Mouse (Mus musculus): ENCODE measurements at regions not wholly inside any gene's neighbourhood (a gene's known extent, or its start where the extent isn't known, plus 50 kb on each side); places are given as distances from the start of the nearest gene placed in this dataset.
A peak's percentile ranks its signal among the peaks of the same experiment; 100 is the strongest.

DNA sequence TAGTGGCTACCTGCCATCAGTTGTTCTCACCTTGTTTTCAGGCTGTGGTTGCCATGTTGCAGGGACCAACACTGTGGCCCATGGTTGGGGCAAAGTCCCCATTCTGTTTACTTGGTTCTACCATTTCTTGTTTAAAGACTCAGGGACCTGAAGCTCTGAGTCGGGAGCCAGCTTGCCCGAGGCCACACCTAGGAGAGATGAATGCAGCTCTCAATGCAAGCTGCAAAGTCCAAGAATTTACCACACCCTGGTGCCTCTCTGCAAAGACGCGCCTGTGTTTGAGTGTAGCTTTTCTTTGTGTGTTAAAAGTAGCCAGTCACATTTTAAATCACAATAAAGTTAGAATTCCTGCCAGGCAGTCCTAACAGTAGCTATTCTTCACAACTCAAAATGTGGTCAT, 117.0 kb upstream of the Ccnd2 start:
- Histone ChIP-seq H3K9ac (ENCODE audit: low read length) (no peak overlapping the region), H3K4me2 (ENCODE audit: low read depth, low read length) (no peak overlapping the region), H3K27ac (ENCODE audit: low read length) (no peak overlapping the region), H3K4me3 (ENCODE audit: low read length) (no peak overlapping the region), H3K4me1 (ENCODE audit: control insufficient read depth, insufficient read depth, low read length) (peaks cover 6% of the 10 kb centered on the region), H3K36me3 (ENCODE audit: control insufficient read depth, insufficient read depth) (no peaks in the 10 kb centered on the region), H3K9me3 (replicated peaks; ENCODE audit: control insufficient read depth, low read length) (peaks cover 2% of the 10 kb centered on the region; the same call in 1 of the 2 replicates), H3K27me3 (ENCODE audit: control insufficient read depth, insufficient read depth, low read length) (peaks cover 5% of the 10 kb centered on the region)
- WGBS: 71% methylated on average over 4 of the region's 4 CpGs
- no peak for ATAC-seq (replicated peaks; ENCODE audit: extremely low read depth, insufficient read depth, low FRiP score)

DNA sequence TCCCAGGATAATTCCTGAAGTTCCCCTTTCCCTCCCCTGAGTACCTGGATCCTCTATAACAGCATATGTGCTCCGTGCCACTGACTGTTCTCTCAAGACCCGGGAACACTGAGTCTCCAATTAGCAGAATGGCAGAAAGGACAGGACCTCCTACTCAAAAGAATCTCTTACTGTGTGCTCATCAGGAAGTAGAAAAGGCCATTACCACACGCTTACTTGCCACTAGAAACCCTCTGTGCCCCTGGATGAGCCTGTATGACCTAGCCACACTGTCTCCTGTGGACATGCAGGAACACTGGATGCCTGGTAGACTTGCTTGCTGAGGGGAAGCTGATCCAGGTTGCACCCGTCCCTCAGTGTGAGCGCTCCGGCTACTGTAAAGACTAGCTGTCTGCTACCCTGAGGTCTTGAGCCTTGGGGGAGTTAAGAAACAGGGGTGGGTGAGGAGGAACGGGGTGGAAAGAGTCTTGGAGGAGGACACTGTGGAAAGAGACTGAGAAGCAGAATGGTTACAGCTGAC, 117.6 kb upstream of the Ccnd2 start:
- no peak overlapping the region for H3K27ac ChIP-seq (ENCODE audit: low read length)
- WGBS: 65% methylated on average over 7 of the region's 7 CpGs
- H3K27me3 ChIP-seq (ENCODE audit: control insufficient read depth, insufficient read depth, low read length): peaks cover 5% of the 10 kb centered on the region
- H3K4me1 ChIP-seq (ENCODE audit: control insufficient read depth, insufficient read depth, low read length): peaks cover 6% of the 10 kb centered on the region
- ATAC-seq (replicated peaks; ENCODE audit: extremely low read depth, insufficient read depth, low FRiP score): no peak
- no peak overlapping the region for H3K4me3 ChIP-seq (ENCODE audit: low read length)
- H3K9ac ChIP-seq (ENCODE audit: low read length): no peak overlapping the region
- no peaks in the 10 kb centered on the region for H3K36me3 ChIP-seq (ENCODE audit: control insufficient read depth, insufficient read depth)
- H3K4me2 ChIP-seq (ENCODE audit: low read depth, low read length): no peak overlapping the region
- peaks cover 2% of the 10 kb centered on the region; the same call in 1 of the 2 replicates for H3K9me3 ChIP-seq (replicated peaks; ENCODE audit: control insufficient read depth, low read length)

DNA sequence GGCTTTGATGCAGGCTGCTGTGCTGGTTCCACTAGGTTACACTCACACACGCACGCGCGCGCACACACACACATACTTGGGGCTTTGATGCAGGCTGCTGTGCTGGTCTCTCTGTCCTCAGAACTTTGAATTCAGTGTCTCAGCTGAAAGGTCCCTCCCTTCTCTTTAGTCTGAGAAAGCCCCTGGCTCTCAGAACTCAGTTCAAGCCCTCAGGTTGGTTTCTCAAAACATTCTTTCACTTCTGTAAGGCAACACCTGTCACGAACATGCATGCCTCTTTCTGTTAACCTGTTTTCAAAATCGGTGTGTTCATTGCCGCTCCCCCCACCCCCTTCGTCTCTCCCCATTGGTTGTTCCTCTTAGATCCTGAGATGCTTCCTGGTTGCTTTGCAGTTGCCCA, 118.8 kb upstream of the Ccnd2 start:
- H3K9ac ChIP-seq (ENCODE audit: low read length): no peak overlapping the region
- peaks cover 11% of the 10 kb centered on the region for H3K4me1 ChIP-seq (ENCODE audit: control insufficient read depth, insufficient read depth, low read length)
- WGBS: 92% methylated on average over 9 of the region's 9 CpGs
- ATAC-seq (replicated peaks; ENCODE audit: extremely low read depth, insufficient read depth, low FRiP score): no peak
- no peak overlapping the region for H3K4me2 ChIP-seq (ENCODE audit: low read depth, low read length)
- no peak overlapping the region for H3K4me3 ChIP-seq (ENCODE audit: low read length)
- H3K27me3 ChIP-seq (ENCODE audit: control insufficient read depth, insufficient read depth, low read length): peaks cover 5% of the 10 kb centered on the region
- H3K36me3 ChIP-seq (ENCODE audit: control insufficient read depth, insufficient read depth): no peaks in the 10 kb centered on the region
- no peak overlapping the region for H3K27ac ChIP-seq (ENCODE audit: low read length)
- peaks cover 2% of the 10 kb centered on the region; the same call in 1 of the 2 replicates for H3K9me3 ChIP-seq (replicated peaks; ENCODE audit: control insufficient read depth, low read length)

- ATAC-seq (replicated peaks; ENCODE audit: extremely low read depth, insufficient read depth, low FRiP score): no peak
- peaks cover 5% of the 10 kb centered on the region for H3K27me3 ChIP-seq (ENCODE audit: control insufficient read depth, insufficient read depth, low read length)
- H3K4me2 ChIP-seq (ENCODE audit: low read depth, low read length): no peak overlapping the region
- H3K9ac ChIP-seq (ENCODE audit: low read length): no peak overlapping the region
- no peaks in the 10 kb centered on the region for H3K36me3 ChIP-seq (ENCODE audit: control insufficient read depth, insufficient read depth)
- H3K9me3 ChIP-seq (replicated peaks; ENCODE audit: control insufficient read depth, low read length): peaks cover 2% of the 10 kb centered on the region; the same call in 1 of the 2 replicates
- 93% methylated on average over 3 of the region's 3 CpGs for WGBS
- no peak overlapping the region for H3K27ac ChIP-seq (ENCODE audit: low read length)
- no peak overlapping the region for H3K4me3 ChIP-seq (ENCODE audit: low read length)
- H3K4me1 ChIP-seq (ENCODE audit: control insufficient read depth, insufficient read depth, low read length): peaks cover 9% of the 10 kb centered on the region
Measured at GRCm38 (mm10) chr6:127271418-127271817, 119.4 kb upstream of the Ccnd2 start.

GRCm38 (mm10) chr6:127272630-127273029, 120.6 kb upstream of the Ccnd2 start:
- Histone ChIP-seq H3K27ac (ENCODE audit: low read length) (no peak overlapping the region), H3K9me3 (replicated peaks; ENCODE audit: control insufficient read depth, low read length) (peaks cover 2% of the 10 kb centered on the region; the same call in 1 of the 2 replicates), H3K36me3 (ENCODE audit: control insufficient read depth, insufficient read depth) (no peaks in the 10 kb centered on the region), H3K9ac (ENCODE audit: low read length) (no peak overlapping the region), H3K4me1 (ENCODE audit: control insufficient read depth, insufficient read depth, low read length) (peaks cover 6% of the 10 kb centered on the region), H3K4me3 (ENCODE audit: low read length) (no peak overlapping the region), H3K4me2 (ENCODE audit: low read depth, low read length) (no peak overlapping the region), H3K27me3 (ENCODE audit: control insufficient read depth, insufficient read depth, low read length) (peaks cover 2% of the 10 kb centered on the region)
- 61% methylated on average over 7 of the region's 7 CpGs for WGBS
- no peak; the same call in 1 of the 2 replicates for ATAC-seq (replicated peaks; ENCODE audit: extremely low read depth, insufficient read depth, low FRiP score)

- no peak overlapping the region for H3K4me3 ChIP-seq (ENCODE audit: low read length)
- peak overlapping the region; percentile 66 for H3K27ac ChIP-seq (ENCODE audit: low read length)
- peak; percentile 65 for ATAC-seq (replicated peaks; ENCODE audit: extremely low read depth, insufficient read depth, low FRiP score)
- H3K4me1 ChIP-seq (ENCODE audit: control insufficient read depth, insufficient read depth, low read length): peaks cover 6% of the 10 kb centered on the region
- H3K4me2 ChIP-seq (ENCODE audit: low read depth, low read length): peak overlapping the region; percentile 19
- H3K9ac ChIP-seq (ENCODE audit: low read length): no peak overlapping the region
- H3K9me3 ChIP-seq (replicated peaks; ENCODE audit: control insufficient read depth, low read length): peaks cover 8% of the 10 kb centered on the region
- H3K27me3 ChIP-seq (ENCODE audit: control insufficient read depth, insufficient read depth, low read length): no peaks in the 10 kb centered on the region; the same call in 1 of the 2 replicates
- H3K36me3 ChIP-seq (ENCODE audit: control insufficient read depth, insufficient read depth): no peaks in the 10 kb centered on the region
- WGBS: 32% methylated on average over 9 of the region's 9 CpGs
Measured at GRCm38 (mm10) chr6:127274732-127275429, 122.9 kb upstream of the Ccnd2 start.

GRCm38 (mm10) chr6:127275430-127275784, 123.4 kb upstream of the Ccnd2 start:
- Histone ChIP-seq H3K27me3 (ENCODE audit: control insufficient read depth, insufficient read depth, low read length) (no peaks in the 10 kb centered on the region), H3K27ac (ENCODE audit: low read length) (no peak overlapping the region), H3K4me2 (ENCODE audit: low read depth, low read length) (no peak overlapping the region), H3K4me1 (ENCODE audit: control insufficient read depth, insufficient read depth, low read length) (peaks cover 6% of the 10 kb centered on the region), H3K4me3 (ENCODE audit: low read length) (no peak overlapping the region), H3K9ac (ENCODE audit: low read length) (no peak overlapping the region), H3K9me3 (replicated peaks; ENCODE audit: control insufficient read depth, low read length) (peaks cover 8% of the 10 kb centered on the region), H3K36me3 (ENCODE audit: control insufficient read depth, insufficient read depth) (no peaks in the 10 kb centered on the region)
- 89% methylated on average over 2 of the region's 2 CpGs for WGBS
- no peak for ATAC-seq (replicated peaks; ENCODE audit: extremely low read depth, insufficient read depth, low FRiP score)

GRCm38 (mm10) chr6:127276362-127276761, 124.4 kb upstream of the Ccnd2 start:
- no peak overlapping the region for H3K27ac ChIP-seq (ENCODE audit: low read length)
- H3K4me3 ChIP-seq (ENCODE audit: low read length): no peak overlapping the region
- H3K36me3 ChIP-seq (ENCODE audit: control insufficient read depth, insufficient read depth): no peaks in the 10 kb centered on the region
- peaks cover 7% of the 10 kb centered on the region for H3K9me3 ChIP-seq (replicated peaks; ENCODE audit: control insufficient read depth, low read length)
- no peak overlapping the region for H3K4me2 ChIP-seq (ENCODE audit: low read depth, low read length)
- no peak overlapping the region for H3K9ac ChIP-seq (ENCODE audit: low read length)
- ATAC-seq (replicated peaks; ENCODE audit: extremely low read depth, insufficient read depth, low FRiP score): no peak
- WGBS: 90% methylated on average over 4 of the region's 4 CpGs
- H3K27me3 ChIP-seq (ENCODE audit: control insufficient read depth, insufficient read depth, low read length): no peaks in the 10 kb centered on the region
- peaks cover 6% of the 10 kb centered on the region for H3K4me1 ChIP-seq (ENCODE audit: control insufficient read depth, insufficient read depth, low read length)

DNA sequence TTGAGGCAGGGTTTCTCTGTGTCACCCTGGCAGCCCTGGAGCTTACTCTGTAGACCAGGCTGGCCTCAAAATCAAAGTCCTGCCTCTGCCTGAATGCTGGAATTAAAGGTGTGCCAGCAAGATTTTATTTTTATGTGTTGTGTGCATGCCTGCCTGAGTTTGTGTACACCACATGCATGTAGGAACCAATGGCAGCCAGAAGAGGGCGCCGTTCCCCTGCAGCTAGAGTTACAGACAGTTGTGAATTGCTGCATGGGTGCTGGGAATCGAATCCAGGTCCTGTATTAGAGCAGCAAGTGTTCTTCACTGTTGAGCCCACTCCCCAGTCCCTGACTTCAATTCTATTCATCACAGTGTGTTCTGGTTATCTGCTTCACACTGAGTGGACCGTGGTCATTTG, 126.4 kb upstream of the Ccnd2 start:
- Histone ChIP-seq H3K4me1 (ENCODE audit: control insufficient read depth, insufficient read depth, low read length) (peaks cover 6% of the 10 kb centered on the region), H3K9me3 (replicated peaks; ENCODE audit: control insufficient read depth, low read length) (peaks cover 5% of the 10 kb centered on the region), H3K4me2 (ENCODE audit: low read depth, low read length) (no peak overlapping the region), H3K36me3 (ENCODE audit: control insufficient read depth, insufficient read depth) (no peaks in the 10 kb centered on the region), H3K9ac (ENCODE audit: low read length) (no peak overlapping the region), H3K27me3 (ENCODE audit: control insufficient read depth, insufficient read depth, low read length) (no peaks in the 10 kb centered on the region), H3K4me3 (ENCODE audit: low read length) (no peak overlapping the region), H3K27ac (ENCODE audit: low read length) (no peak overlapping the region)
- no peak for ATAC-seq (replicated peaks; ENCODE audit: extremely low read depth, insufficient read depth, low FRiP score)
- 77% methylated on average over 4 of the region's 4 CpGs for WGBS

All from heart, embryonic 16.5 days (tissue).